Mouse (Mus musculus) testis, postnatal 14 days (tissue): ENCODE measurements around the gene Nlgn1.

Experiments used
- DNase-seq: peaks from one replicate; pipeline ENCODE4 v3.0.0; 2021; ENCODE audit warnings: low spot score

Nlgn1 gene

GRCm38 (mm10) chr3:25813368-25813767 lies 518.9 kb downstream of the Nlgn1 start:
- DNase-seq: no peak

- DNase-seq: no peak
Observed at GRCm38 (mm10) chr3:25807559-25807958, 524.7 kb downstream of the Nlgn1 start.

- DNase-seq: no peak
Observed at GRCm38 (mm10) chr3:25781651-25782050, 550.6 kb downstream of the Nlgn1 start.

GRCm38 (mm10) chr3:25775437-25775836 lies 556.8 kb downstream of the Nlgn1 start:
- no peak for DNase-seq

GRCm38 (mm10) chr3:25773908-25774307 lies 558.4 kb downstream of the Nlgn1 start:
- no peak for DNase-seq

GRCm38 (mm10) chr3:25773467-25773866 lies 558.8 kb downstream of the Nlgn1 start:
- no peak for DNase-seq

GRCm38 (mm10) chr3:25763689-25764088 lies 568.6 kb downstream of the Nlgn1 start:
- DNase-seq: no peak

GRCm38 (mm10) chr3:25757813-25758212 lies 574.4 kb downstream of the Nlgn1 start:
- no peak for DNase-seq

- no peak for DNase-seq
Observed at GRCm38 (mm10) chr3:25724111-25724510, 608.1 kb downstream of the Nlgn1 start.

- DNase-seq: no peak
Observed at GRCm38 (mm10) chr3:25721464-25721863, 610.8 kb downstream of the Nlgn1 start.

GRCm38 (mm10) chr3:25707380-25707779 lies 624.9 kb downstream of the Nlgn1 start:
- DNase-seq: no peak

GRCm38 (mm10) chr3:25697231-25697630 lies 635.0 kb downstream of the Nlgn1 start:
- DNase-seq: no peak

- no peak for DNase-seq
Observed at GRCm38 (mm10) chr3:25688789-25689464, 643.3 kb downstream of the Nlgn1 start.

- no peak for DNase-seq
Observed at GRCm38 (mm10) chr3:25683696-25684095, 648.6 kb downstream of the Nlgn1 start.

- DNase-seq: no peak
Observed at GRCm38 (mm10) chr3:25679373-25679772, 652.9 kb downstream of the Nlgn1 start.

GRCm38 (mm10) chr3:25675888-25676287 lies 656.4 kb downstream of the Nlgn1 start:
- DNase-seq: no peak

- peak; percentile 19 for DNase-seq
Observed at GRCm38 (mm10) chr3:25675069-25675468, 657.2 kb downstream of the Nlgn1 start.

GRCm38 (mm10) chr3:25673408-25673807 lies 658.9 kb downstream of the Nlgn1 start:
- no peak for DNase-seq

- no peak for DNase-seq
Observed at GRCm38 (mm10) chr3:25672779-25673178, 659.5 kb downstream of the Nlgn1 start.

GRCm38 (mm10) chr3:25663464-25663863 lies 668.8 kb downstream of the Nlgn1 start:
- no peak for DNase-seq

GRCm38 (mm10) chr3:25660285-25660684 lies 672.0 kb downstream of the Nlgn1 start:
- no peak for DNase-seq

GRCm38 (mm10) chr3:25658006-25658405 lies 674.3 kb downstream of the Nlgn1 start:
- no peak for DNase-seq

GRCm38 (mm10) chr3:25657074-25657473 lies 675.2 kb downstream of the Nlgn1 start:
- DNase-seq: no peak

GRCm38 (mm10) chr3:25653010-25653409 lies 679.2 kb downstream of the Nlgn1 start:
- DNase-seq: no peak
